Mouse (Mus musculus): Measurements from ENCODE around the gene Hdhd3. TPM values are rescaled to one million over a fixed set of nuclear protein-coding genes. Genes with fewer than 3 reads are reported as not detected.

The Hdhd3 gene
- total RNA-seq, 2 experiments from 2014 or later: 3.1 to 3.5 TPM

DNA sequence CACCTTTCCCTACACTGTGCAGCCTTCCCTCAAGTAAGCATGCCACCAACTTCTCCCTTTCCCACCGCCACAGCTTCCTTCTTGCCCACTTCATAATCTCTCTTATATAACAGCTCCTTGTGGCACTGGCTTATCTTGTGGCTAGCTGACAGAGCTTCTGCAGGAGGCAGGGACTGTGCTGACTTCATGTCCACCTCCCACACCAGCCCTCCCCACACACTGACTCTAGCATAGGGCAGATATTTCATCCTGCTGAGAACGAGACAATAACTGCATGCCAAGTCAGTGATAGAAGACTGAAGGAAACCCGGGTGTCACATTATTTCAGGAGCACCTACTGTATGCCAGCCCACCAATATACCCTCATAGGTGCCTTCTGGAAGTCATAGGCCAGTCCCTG, 12.2 kb upstream of the Hdhd3 start:
- DNase-seq: no peak
- intact Hi-C loops (cut with DNase I; ENCODE audit: low total_unique reads): no loop called here

DNA sequence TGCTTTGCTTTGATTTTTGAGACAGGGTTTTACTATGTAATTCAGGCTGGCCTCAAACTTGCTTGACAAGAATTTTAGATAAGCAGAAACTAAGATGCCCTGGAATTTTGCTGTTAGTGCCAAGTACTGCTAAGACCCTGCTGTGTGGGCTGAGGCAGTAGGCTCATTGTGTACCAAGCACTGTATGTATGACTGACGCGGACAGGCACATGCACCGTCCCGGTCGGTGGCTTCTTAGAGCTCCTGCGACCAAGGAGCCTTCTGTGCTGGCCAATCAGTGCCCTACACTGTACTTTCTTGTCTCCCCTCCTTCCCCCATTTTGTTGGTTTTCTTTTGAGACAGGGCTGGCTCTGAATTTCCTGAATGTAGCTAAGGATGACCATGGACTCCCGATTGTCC, 11.7 kb upstream of the Hdhd3 start:
- intact Hi-C loops (cut with DNase I; ENCODE audit: low total_unique reads): no loop called here
- DNase-seq: no peak

GRCm38 (mm10) chr4:62513998-62514506, 10.8 kb upstream of the Hdhd3 start:
- intact Hi-C loops (cut with DNase I; ENCODE audit: low total_unique reads): no loop called here

DNA sequence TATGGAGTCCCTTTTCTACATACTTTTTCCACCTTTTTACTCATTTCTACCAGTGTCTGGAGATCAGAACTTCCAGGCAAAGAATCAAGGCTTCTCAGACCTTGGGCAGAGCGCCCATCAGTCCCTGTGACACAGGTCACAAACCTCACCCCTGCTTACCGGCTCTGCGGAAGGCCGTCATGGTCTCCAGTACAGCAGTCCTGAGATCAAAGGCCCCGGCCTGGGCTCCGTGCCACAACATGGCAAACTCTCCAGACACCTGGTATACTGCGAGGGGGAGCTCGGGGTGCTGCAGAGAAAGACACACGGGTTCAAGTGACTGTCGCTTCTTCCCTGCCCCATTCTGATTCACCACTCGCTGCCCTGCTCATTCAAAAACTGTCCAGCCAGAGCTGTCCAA, 6.7 kb upstream of the Hdhd3 start:
- DNase-seq: no peak
- intact Hi-C loops (cut with DNase I; ENCODE audit: low total_unique reads): loop anchor here (5.0 kb wide), 2 partner anchors 58 to 163 kb away; no protein-coding TSS in a partner anchor

More at GRCm38 (mm10) chr4:62513998-62514506, 10.8 kb upstream of the Hdhd3 start:
- DNase-seq: no peak

DNA sequence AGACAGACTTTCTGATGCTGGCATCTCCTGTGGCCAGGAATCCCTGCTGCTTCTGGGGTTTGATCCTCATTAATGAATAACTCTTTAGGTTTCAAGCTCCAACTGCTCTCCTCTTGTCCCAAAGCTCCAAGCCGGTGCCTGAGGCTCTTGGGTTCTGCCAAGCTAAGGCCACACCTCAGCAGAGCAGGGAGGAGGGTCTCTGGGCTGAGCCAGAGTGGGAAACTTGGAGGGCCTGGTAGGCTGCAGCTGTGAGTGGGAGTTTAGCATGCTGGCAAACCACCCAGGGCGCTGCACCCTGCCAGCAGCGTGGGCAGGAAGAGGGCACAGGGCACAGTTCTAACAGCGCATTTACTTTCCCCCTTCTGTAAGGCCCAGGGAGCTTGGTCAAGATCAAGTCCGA, 5.6 kb upstream of the Hdhd3 start:
- intact Hi-C loops (cut with DNase I; ENCODE audit: low total_unique reads): loop anchor here (5.0 kb wide), 2 partner anchors 57 to 162 kb away; no protein-coding TSS in a partner anchor
- no peak for DNase-seq

DNA sequence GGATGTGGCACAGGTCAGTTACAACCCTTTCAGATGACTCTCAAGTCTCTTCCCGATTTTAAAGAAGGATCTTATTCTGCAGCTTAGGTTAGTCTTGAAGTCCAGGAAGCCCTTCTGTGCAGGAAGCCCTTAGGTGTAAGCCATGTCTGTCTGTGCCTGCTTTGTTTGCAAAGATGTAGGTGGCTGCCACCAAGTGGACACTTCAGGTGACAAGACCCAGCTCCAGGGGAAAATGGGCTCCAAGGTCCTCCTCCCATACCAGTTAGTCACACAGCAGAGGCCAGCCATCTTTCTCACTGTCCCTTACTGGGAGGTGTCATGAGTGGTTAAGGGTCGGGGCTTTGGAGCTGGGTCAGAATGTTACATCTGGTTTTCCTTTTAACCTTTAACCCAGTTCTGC, 3.5 kb upstream of the Hdhd3 start:
- intact Hi-C loops (cut with DNase I; ENCODE audit: low total_unique reads): loop anchor here (5.0 kb wide), 2 partner anchors 54 to 159 kb away; no protein-coding TSS in a partner anchor
- no peak for DNase-seq

DNA sequence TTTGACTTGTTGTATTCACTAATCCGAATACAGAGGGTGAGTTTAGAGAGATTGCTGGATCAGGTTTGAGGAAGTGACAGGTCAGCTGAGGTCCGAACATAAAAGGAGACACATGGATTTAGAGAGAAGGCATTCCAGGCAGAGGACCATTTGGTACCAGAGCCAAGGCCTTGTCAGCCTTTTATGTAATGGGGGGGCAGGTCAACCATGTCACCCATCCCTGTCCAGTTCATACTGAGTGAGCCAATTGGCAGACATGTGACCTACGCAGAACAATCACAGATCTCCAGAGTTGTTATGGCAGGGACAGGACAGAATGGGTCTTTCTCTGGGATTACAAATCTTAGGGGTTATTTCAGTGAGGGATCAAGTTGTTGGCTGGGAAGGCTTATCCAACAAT, 2.7 kb upstream of the Hdhd3 start:
- intact Hi-C loops (cut with DNase I; ENCODE audit: low total_unique reads): loop anchor here (5.0 kb wide), 2 partner anchors 54 to 159 kb away; no protein-coding TSS in a partner anchor
- no peak for DNase-seq

DNA sequence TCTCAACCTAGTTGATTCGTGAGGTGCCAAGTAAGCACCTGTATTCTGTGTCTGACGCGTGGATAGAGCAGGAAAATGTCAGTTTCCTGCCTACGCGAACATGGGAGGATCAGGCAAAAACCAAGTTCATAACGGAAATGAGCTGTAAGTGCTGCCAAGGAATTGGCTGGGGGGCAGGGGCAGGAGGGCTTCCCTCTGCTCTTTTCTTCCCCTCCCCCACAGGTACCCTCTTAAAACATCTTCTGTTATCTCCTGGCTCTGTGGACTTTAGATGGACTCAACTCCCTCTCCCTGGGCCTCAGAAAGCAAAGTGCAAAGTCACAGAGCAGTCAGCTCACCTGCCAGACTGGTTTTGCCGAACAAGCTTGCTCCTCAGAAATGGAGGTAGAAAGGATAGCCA, 298 bp downstream of the Hdhd3 start:
- intact Hi-C loops (cut with DNase I; ENCODE audit: low total_unique reads): no loop called here

GRCm38 (mm10) chr4:62501964-62502732, 1.1 kb downstream of the Hdhd3 start:
- intact Hi-C loops (cut with DNase I; ENCODE audit: low total_unique reads): no loop called here
- DNase-seq: peak; percentile 90

More for the DNA sequence above, 298 bp downstream of the Hdhd3 start:
- no peak for DNase-seq

- intact Hi-C loops (cut with DNase I; ENCODE audit: low total_unique reads): no loop called here
- DNase-seq: no peak
Measured at GRCm38 (mm10) chr4:62501534-62501933, 1.7 kb downstream of the Hdhd3 start.

DNA sequence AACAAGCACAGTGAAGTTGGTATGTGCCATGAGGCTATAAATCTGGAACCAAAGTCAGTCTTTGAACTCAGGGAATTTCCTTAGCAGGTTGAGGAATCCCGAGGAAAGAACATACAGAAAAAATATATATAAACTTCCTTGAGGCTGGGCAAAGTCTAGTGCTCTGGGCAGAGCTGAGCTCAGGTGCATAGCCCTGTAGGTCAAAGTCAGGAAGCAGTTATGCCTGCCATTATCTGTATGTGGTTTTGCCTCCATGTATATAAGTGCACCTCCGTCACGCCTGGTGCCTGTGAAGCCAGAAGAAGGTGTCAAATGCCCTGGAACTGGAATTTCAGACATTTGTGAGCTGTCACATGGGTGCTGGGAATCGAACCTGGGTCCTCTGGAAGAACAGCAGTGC, 2.5 kb downstream of the Hdhd3 start:
- intact Hi-C loops (cut with DNase I; ENCODE audit: low total_unique reads): no loop called here
- no peak for DNase-seq

GRCm38 (mm10) chr4:62496815-62497214, 6.5 kb downstream of the Hdhd3 start:
- peak; percentile 39 for DNase-seq
- intact Hi-C loops (cut with DNase I; ENCODE audit: low total_unique reads): no loop called here

DNA sequence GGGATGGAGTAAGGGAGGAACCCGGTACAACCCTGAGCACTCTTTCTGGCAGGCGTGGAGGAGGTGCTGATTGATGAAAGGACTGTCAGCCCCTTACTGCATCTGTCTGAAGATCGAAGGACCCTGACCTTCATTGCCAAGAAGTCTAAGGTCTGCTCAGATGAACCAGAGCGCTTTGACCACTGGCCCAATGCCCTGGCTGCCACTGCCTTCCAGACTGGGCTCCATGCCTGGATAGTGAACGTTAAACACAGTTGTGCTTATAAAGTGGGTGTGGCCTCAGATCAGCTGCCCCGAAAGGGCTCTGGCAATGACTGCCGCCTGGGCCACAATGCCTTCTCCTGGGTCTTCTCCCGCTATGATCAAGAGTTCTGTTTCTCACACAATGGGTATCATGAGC, 7.3 kb downstream of the Hdhd3 start:
- peak; percentile 54 for DNase-seq
- intact Hi-C loops (cut with DNase I; ENCODE audit: low total_unique reads): no loop called here

DNA sequence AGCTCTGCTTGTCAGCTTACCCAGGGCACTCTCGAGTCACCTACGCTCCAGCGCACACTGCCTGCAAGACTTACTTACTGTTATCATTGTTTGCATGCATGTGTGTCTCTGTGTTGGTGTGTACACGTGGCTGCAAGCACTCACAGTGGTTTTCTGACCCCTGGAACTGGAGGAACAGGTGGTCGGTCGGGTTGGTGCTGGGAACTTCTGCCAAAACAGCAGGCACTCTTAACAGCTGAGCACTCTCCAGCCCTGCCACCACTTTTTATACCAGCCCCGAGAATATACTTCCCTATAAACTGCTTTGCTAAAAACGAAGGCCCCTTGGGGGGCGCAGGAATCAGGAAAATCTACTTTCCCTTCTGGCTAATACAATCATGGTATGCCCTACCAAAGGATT, 9.0 kb downstream of the Hdhd3 start:
- DNase-seq: no peak
- intact Hi-C loops (cut with DNase I; ENCODE audit: low total_unique reads): no loop called here

- no peak for DNase-seq
- intact Hi-C loops (cut with DNase I; ENCODE audit: low total_unique reads): no loop called here
Measured at GRCm38 (mm10) chr4:62492682-62493081, 10.6 kb downstream of the Hdhd3 start.

GRCm38 (mm10) chr4:62487914-62488313, 15.4 kb downstream of the Hdhd3 start:
- no peak for DNase-seq
- intact Hi-C loops (cut with DNase I; ENCODE audit: low total_unique reads): no loop called here

DNA sequence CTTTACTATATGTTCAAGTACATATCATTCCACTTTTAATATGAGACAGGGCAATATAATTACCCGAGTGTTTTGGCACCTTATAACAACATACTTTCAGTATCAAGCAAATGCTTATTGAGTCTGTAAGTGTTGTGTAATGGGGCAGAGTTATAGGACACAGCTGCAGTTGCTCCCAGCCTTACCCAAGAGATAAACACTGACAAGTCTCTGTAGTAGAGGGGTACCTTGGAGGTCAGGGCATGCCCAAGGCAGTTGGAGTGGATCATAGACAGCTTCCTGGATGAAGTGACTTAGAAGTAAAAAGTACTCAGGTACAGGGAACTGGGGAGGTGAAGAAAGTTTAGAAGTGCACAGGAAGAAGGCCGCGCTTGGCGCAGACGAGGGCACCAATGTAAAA, 16.1 kb downstream of the Hdhd3 start:
- intact Hi-C loops (cut with DNase I; ENCODE audit: low total_unique reads): no loop called here

DNA sequence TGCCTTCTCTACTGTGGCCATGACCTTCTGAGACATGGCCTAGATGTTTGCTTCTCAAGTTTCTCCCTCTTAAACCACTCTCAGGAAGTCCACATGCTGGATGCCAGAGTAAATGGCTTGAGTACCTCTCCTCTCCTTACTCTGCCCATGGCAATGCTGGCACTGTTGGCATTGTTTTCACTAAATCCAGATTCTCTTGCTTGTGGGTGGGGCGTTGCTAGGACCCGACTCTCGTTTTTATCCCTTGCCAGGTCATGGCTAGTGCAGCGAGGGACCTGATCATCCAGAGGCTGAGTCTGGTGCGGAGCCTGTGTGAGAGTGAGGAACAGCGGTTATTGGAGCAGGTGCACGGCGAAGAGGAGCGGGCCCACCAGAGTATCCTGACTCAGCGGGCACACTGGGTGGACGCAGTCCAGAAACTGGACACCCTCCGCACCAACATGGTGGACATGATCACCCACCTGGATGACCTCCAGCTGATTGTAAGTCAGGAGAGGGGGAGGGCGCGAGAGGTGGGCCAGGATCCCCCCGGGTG, 17.0 kb downstream of the Hdhd3 start:
- intact Hi-C loops (cut with DNase I; ENCODE audit: low total_unique reads): no loop called here
- DNase-seq: no peak

More for the DNA sequence above, 16.1 kb downstream of the Hdhd3 start:
- no peak for DNase-seq

DNA sequence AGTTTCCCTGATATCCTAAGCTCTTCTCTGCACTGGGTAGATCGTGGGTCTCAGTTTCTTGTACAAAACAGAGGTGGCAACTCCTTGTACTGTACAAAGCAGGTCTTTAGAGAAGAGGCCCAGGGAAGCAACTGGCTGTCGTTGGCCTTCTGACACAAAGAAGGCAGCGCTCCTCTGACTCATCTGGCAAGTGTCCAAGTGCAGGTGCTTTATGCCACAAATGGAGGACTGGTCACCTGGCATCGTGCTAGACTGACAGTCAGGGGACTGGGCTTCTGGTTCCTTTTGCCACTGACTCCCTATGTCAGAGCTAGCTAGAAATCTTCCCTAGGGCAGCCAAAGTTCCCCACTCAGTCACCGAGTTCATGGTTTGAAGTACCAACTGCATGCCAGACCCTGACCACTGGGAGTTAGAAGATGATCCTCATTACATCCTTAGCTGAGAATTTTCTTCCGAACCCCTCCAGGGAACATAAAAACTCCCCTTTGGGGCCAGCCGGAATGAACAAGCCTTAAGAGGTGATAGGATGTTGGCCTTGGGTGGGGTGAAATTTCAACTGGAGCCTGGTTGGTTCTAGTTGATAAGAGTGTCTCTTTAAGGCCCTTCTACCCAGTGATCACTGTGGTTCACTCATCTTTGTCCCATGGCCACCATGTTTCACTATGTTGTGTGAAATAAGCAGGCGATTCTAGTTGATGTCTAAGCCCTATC, 17.7 kb downstream of the Hdhd3 start:
- no peak for DNase-seq

DNA sequence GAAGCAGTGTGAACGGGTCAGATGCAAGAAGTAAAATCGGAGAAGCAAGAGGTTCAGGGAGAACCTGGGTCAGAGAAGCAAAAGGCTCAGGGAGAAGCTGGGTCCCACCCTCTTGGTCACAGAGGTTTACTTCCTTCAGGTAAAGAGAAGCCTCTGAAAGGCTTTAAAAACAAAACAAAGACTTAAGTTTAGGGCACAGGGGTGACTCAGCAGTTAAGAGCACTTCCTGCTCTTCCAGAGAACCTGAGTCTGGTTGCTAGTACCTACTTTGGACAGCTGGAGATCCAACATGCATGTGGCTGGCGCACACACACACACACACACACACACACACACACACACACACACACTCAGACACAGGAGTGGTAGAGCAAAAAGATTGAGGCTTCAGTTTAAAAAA, 18.3 kb downstream of the Hdhd3 start:
- intact Hi-C loops (cut with DNase I; ENCODE audit: low total_unique reads): no loop called here
- DNase-seq: no peak

More for the DNA sequence above, 17.7 kb downstream of the Hdhd3 start:
- intact Hi-C loops (cut with DNase I; ENCODE audit: low total_unique reads): no loop called here
